Mouse (Mus musculus) bone marrow macrophage, adult 2 months (primary cell): ENCODE data around the gene Apold1. TPM values are rescaled to one million over a fixed set of nuclear protein-coding genes. Genes with fewer than 3 reads are reported as not detected.

Experiments
- H3K27ac ChIP-seq: 2 replicates; pipeline ENCODE4 v1.5.1; 2012; ENCODE audit warnings: low read depth, low read length; ENCODE audit not compliant: insufficient read depth
- H3K4me1 ChIP-seq: 2 replicates; pipeline ENCODE4 v1.6.1; 2012; ENCODE audit warnings: low read length; ENCODE audit not compliant: control insufficient read depth, insufficient read depth
- H3K4me3 ChIP-seq: 2 replicates; pipeline ENCODE4 v1.5.1; 2012; ENCODE audit warnings: mild to moderate bottlenecking, low read length, moderate library complexity; ENCODE audit not compliant: insufficient read depth
- CTCF ChIP-seq: IDR thresholded peaks from 2 replicates; pipeline ENCODE4 v1.5.1; 2012; ENCODE audit warnings: low read depth, mild to moderate bottlenecking, low read length, moderate library complexity
- POLR2A ChIP-seq: IDR thresholded peaks from 2 replicates; pipeline ENCODE4 v1.6.1; 2012; ENCODE audit warnings: mild to moderate bottlenecking, low read depth, low read length, borderline replicate concordance
- polyA plus RNA-seq: library from polyadenylated mRNA; stranded (reverse); fragments of >200 nt; gene quantifications from 2 replicates; pipeline ENCODE4 v1.2.4, GENCODE M21; 2012; ENCODE audit not compliant: missing spikeins, insufficient read depth, insufficient read length

The Apold1 gene
- polyA plus RNA-seq, 1 experiment, result 0.36 TPM

DNA sequence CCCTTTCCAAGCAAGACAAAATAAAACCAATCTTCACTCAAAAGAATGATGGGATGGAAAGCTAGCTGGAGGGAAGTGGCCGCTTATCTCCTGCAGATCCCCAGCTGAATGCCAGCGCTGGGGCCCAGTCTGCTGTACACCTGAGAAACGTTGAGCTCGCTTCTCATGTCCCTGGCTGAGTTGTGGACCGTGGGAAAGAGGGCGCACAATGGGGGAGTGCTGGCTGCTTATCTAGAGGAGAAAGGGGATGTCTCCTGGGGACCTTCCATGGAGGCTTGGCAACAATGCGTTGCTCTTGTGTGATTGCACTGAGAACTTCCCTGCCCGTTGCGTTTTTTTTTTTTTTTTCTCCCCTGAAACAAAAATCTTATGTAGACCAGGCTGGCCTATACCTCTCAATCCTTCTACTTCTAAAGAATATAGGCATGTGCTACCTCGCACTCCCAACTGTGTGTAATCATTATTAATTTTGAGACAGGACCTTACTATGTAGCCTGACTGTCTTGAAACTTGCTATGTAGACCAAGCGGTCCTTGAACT lies 32.9 kb upstream of the Apold1 start:
- TF ChIP-seq POLR2A (no peak), CTCF (no peak)
- Histone ChIP-seq H3K4me3 (no peak overlapping the region), H3K4me1 (peaks cover 7% of the 10 kb centered on the region), H3K27ac (no peak overlapping the region)

DNA sequence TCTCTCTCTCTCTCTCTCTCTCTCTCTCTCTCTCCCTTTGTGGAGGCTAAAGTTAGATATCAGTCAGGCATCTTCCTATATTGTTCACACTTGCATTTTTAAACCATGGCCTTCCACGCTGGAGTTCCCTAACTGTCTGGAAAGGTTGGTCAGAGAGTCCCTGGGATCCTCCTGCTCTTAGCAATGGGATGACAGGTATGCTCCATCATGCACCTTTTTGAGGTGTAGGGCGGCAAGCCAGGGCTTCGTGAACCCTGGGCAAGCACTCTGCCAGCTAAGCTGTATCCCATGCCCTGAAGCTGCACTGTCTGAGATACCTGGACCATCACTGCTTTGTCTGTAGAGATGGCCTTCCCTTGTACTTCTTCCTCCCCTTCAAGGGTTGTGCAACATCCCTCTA lies 32.3 kb upstream of the Apold1 start:
- H3K4me1 ChIP-seq, result peaks cover 7% of the 10 kb centered on the region
- H3K4me3 ChIP-seq, result no peak overlapping the region
- TF ChIP-seq POLR2A (no peak), CTCF (no peak)
- H3K27ac ChIP-seq, result no peak overlapping the region

DNA sequence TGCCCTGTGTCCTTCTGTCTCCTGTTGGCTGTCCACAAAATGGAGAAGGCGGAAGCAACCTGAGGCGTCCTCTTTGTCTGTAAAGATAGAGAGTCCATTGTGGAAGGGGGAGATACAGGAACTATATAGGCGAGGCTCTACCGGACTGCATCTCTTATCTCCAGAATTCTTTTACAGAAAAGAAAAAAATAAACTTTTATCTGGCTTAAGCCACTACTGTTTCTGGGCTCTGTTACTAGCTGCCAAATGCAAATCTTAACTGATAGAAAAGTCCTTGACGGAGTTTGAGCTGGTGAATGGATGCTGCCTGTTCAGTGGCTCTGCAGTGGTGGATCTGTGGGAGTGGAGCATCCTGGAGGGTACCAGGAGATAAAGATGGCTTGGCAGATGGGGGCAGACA lies 30.2 kb upstream of the Apold1 start:
- TF ChIP-seq CTCF (no peak), POLR2A (no peak)
- Histone ChIP-seq H3K27ac (no peak overlapping the region), H3K4me1 (no peaks in the 10 kb centered on the region), H3K4me3 (no peak overlapping the region)

DNA sequence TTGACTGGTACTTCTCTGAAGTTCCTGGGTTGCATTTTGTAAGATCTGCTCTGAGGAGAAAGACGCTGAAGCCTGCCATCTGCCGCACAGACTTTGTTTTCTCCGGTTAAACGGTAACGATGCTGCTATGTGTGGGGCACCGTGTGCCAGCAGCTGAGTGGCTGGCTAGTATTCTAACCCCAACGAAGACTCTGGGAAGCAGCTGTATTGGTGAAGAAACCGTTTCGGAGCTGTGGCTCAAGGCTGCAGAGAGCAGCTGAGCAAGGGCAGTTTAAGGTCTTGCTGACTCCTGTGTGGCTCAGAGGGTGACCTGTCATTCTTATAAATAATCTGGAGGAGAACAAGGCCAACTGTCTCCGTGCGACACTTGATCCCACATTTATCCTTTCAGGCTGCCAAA lies 27.5 kb upstream of the Apold1 start:
- Histone ChIP-seq H3K4me3 (no peak overlapping the region), H3K4me1 (no peaks in the 10 kb centered on the region), H3K27ac (no peak overlapping the region)
- TF ChIP-seq POLR2A (no peak), CTCF (no peak)

DNA sequence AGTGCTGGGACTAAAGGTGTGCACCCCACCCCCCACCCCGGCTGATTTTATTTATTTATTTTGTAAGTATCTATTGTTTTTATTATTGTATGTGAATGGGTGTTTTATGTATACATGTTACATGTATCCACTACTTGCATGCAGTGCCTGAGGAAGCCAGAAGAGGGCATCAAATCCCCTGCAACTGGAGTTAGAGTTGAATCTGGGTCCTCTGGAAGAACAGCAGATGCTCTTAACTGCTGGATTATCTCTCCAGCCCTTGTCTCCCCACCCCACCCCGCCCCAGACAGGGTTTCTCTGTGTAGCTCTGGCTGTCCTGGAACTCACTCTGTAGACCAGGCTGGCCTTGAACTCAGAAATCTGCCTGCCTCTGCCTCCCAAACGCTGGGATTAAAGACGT lies 25.1 kb upstream of the Apold1 start:
- no peak overlapping the region for H3K4me3 ChIP-seq
- TF ChIP-seq CTCF (no peak), POLR2A (no peak)
- H3K4me1 ChIP-seq, result no peaks in the 10 kb centered on the region
- no peak overlapping the region for H3K27ac ChIP-seq

DNA sequence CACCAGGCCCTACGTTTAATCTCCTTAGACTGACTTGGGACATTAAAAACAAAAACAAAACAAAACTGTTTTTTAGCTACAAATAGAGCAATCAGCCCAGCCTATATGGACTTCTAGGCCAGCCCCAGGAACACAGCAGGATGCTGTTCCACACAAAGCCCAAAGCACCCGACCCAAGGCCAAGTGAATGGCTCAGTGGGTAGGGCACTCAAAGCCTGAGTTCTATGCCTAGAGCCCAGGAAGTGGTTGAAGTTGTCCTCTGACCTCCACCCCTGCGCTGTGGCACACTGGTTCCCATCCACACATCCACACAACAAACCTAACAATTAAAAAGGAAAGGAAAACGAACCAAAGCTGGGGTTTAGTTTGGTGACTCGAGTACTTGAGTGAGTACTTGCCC lies 20.2 kb upstream of the Apold1 start:
- no peak overlapping the region for H3K27ac ChIP-seq
- TF ChIP-seq POLR2A, result no peak
- TF ChIP-seq CTCF, result no peak
- no peak overlapping the region for H3K4me3 ChIP-seq
- no peaks in the 10 kb centered on the region for H3K4me1 ChIP-seq

DNA sequence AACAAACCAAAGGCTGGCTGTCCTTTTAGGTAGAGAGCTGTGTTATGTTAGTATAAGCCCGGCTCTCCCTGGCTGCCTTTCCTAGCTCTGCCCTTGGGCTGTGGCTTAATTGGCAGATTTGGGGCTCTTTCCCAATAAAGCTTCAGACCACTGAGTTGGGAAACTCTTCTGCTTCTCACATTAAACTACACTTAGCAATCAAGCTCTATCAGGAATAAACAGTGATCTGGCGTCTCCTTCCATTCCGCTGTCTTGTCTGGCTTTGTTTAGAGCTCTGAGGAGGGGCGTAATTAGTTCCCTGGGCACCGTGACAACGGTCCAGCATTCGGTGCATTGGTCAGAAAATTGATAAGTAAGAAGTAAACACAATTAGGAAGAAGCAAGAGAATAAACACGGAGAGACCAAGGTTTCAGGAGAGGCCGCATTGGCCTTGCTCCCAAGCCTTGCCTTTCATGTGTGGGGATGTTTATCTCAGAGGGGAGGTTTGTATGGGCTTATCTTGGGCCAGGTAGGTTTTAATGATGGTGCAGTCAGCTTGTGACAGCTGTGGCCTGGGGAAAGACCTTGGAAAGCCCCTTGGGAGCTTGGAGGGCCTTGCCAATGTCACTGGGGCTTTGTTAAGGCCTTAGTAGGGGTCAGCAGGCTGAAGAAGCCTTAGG lies 19.5 kb upstream of the Apold1 start:
- H3K4me1 ChIP-seq, result no peaks in the 10 kb centered on the region
- H3K27ac ChIP-seq, result no peak overlapping the region
- no peak for TF ChIP-seq CTCF
- TF ChIP-seq POLR2A, result no peak
- H3K4me3 ChIP-seq, result no peak overlapping the region

DNA sequence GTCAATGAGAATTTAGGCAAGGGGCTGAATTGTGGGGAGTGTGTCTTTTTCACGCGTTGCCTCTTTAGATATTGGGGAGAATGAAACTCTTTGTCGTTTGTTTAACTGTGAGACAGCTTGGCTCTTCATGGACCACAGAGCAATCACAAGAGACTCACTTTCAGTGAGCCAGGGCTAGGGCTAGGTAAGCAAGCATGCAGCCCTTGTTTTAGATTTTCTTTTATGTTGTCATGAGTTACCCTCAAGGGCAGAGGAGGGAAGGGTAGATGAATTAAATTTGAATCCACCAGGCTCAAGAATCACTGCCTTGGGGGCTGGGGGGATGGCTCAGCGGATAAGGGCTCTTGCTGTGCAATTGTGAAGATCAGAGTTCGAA lies 19.0 kb upstream of the Apold1 start:
- Histone ChIP-seq H3K4me3 (no peak overlapping the region), H3K4me1 (no peaks in the 10 kb centered on the region), H3K27ac (no peak overlapping the region)
- TF ChIP-seq CTCF (no peak), POLR2A (no peak)

DNA sequence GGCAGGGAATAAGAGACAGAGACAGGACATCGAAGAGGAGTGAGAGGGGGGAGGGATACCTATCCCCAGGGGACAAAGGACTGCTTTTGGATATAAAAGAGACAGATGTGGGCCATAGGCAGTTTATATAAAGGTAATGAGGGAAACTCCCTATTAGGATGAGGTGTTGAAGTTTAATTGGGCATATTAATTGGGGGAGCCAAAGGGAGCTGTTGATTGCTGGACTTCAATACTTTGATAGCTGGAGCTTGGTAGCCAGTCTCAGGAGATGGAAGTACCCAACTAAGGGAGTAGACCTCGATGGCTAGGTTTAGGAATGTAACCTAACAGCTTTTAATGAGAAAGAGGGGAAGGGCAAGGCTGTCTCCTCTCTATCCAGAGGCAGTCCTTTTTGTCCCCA lies 17.6 kb upstream of the Apold1 start:
- H3K4me3 ChIP-seq, result no peak overlapping the region
- TF ChIP-seq CTCF (no peak), POLR2A (no peak)
- no peak overlapping the region for H3K27ac ChIP-seq
- H3K4me1 ChIP-seq, result no peaks in the 10 kb centered on the region

DNA sequence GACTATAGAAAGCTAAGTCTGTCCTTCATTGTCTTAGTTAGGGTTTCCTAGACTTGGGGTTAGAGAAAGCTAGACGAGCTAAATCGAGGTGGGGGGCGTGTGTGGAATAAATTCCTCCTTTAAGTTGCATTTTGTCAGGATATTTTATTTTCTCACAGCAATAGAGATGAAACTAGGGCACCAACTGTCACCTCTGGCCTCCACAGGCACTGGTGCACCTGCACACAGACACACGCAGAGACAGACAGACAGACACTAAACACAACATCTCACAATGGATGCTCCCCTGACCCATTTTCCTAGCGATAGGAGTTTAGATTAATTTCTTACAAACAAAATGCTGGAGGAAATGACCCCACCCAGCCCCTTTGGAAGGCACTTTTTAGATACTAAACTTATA lies 14.8 kb upstream of the Apold1 start:
- H3K4me1 ChIP-seq, result no peaks in the 10 kb centered on the region
- H3K27ac ChIP-seq, result no peak overlapping the region
- no peak for TF ChIP-seq CTCF
- no peak for TF ChIP-seq POLR2A
- no peak overlapping the region for H3K4me3 ChIP-seq

DNA sequence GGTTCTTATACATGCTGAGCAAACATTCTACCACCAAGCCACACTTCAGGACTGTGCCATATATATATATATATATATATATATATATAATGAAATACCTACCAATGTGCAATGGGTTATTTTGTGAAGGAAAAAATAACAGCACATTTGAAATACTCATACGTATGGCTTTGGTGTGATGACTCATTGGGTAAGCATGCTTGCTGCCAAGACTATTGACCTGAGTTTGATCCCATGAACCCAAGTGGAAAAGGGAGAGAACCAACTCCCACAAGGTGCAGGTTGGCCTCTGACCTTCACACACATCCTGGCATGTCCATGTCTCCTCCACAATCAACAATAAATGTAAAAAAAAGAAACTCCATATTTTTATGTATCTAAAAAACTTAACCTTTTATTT lies 13.2 kb upstream of the Apold1 start:
- TF ChIP-seq POLR2A (no peak), CTCF (no peak)
- no peaks in the 10 kb centered on the region for H3K4me1 ChIP-seq
- no peak overlapping the region for H3K4me3 ChIP-seq
- H3K27ac ChIP-seq, result no peak overlapping the region
